Mouse (Mus musculus): ENCODE results near the gene Txndc17. TPM values are rescaled to one million over a fixed set of nuclear protein-coding genes. Genes with fewer than 3 reads are reported as not detected.

The Txndc17 gene
- polyA plus RNA-seq, 1 experiment from 2014 or later, result 642 TPM

DNA sequence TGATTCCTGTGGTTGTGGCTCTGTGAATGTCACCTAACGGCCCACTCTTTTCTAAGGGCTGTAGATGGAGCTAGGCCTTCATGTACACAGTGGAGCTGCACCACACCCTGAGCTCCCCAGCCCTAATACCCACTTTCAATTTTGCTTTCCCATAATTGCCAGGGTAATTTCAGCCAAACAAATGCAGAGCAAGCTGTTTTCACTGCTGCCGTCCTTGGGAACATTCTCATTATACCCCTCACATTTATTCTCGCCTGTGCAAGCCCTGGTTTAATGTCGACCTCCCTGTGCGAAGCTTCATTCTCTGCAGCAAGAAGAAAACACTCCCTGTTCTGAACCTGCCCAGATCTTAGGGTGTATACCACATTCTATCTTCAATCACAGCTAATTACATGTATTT, 31.4 kb upstream of the Txndc17 start:
- no peak for ATAC-seq
- Histone ChIP-seq H3K27ac (ENCODE audit: low read depth, low read length) (no peak overlapping the region), H3K4me3 (ENCODE audit: low read depth, low read length) (no peak overlapping the region), H3K27me3 (replicated peaks; ENCODE audit: control insufficient read depth, insufficient read depth, low read length) (no peaks in the 10 kb centered on the region), H3K36me3 (ENCODE audit: control insufficient read depth, insufficient read depth) (peaks cover 48% of the 10 kb centered on the region), H3K9me3 (ENCODE audit: control insufficient read depth) (no peaks in the 10 kb centered on the region), H3K4me1 (replicated peaks; ENCODE audit: control insufficient read depth, insufficient read depth, low read length) (no peaks in the 10 kb centered on the region), H3K4me2 (replicated peaks; ENCODE audit: low read depth) (no peak overlapping the region), H3K9ac (ENCODE audit: low read depth, low read length) (no peak overlapping the region)
- WGBS, result 92% methylated on average over 5 of the region's 5 CpGs
- TF ChIP-seq CTCF (IDR thresholded peaks at IDR 0.05; ENCODE audit: low read depth), result no peak

GRCm38 (mm10) chr11:72176553-72176952, 30.8 kb upstream of the Txndc17 start:
- Histone ChIP-seq H3K27ac (ENCODE audit: low read depth, low read length) (no peak overlapping the region), H3K4me2 (replicated peaks; ENCODE audit: low read depth) (no peak overlapping the region), H3K9ac (ENCODE audit: low read depth, low read length) (no peak overlapping the region), H3K4me3 (ENCODE audit: low read depth, low read length) (no peak overlapping the region), H3K36me3 (ENCODE audit: control insufficient read depth, insufficient read depth) (peaks cover 53% of the 10 kb centered on the region), H3K4me1 (replicated peaks; ENCODE audit: control insufficient read depth, insufficient read depth, low read length) (no peaks in the 10 kb centered on the region), H3K27me3 (replicated peaks; ENCODE audit: control insufficient read depth, insufficient read depth, low read length) (no peaks in the 10 kb centered on the region), H3K9me3 (ENCODE audit: control insufficient read depth) (no peaks in the 10 kb centered on the region)
- 79% methylated on average over 3 of the region's 3 CpGs for WGBS
- no peak for TF ChIP-seq CTCF (IDR thresholded peaks at IDR 0.05; ENCODE audit: low read depth)
- ATAC-seq, result no peak

- no peak overlapping the region for H3K27ac ChIP-seq (ENCODE audit: low read depth, low read length)
- no peak for TF ChIP-seq CTCF (IDR thresholded peaks at IDR 0.05; ENCODE audit: low read depth)
- no peaks in the 10 kb centered on the region for H3K9me3 ChIP-seq (ENCODE audit: control insufficient read depth)
- no peak overlapping the region for H3K4me2 ChIP-seq (replicated peaks; ENCODE audit: low read depth)
- no peak overlapping the region for H3K4me3 ChIP-seq (ENCODE audit: low read depth, low read length)
- H3K4me1 ChIP-seq (replicated peaks; ENCODE audit: control insufficient read depth, insufficient read depth, low read length), result no peaks in the 10 kb centered on the region
- 92% methylated on average over 5 of the region's 5 CpGs for WGBS
- H3K9ac ChIP-seq (ENCODE audit: low read depth, low read length), result no peak overlapping the region
- ATAC-seq, result no peak
- peaks cover 40% of the 10 kb centered on the region for H3K36me3 ChIP-seq (ENCODE audit: control insufficient read depth, insufficient read depth)
- H3K27me3 ChIP-seq (replicated peaks; ENCODE audit: control insufficient read depth, insufficient read depth, low read length), result no peaks in the 10 kb centered on the region
Measured at GRCm38 (mm10) chr11:72180556-72180955, 26.8 kb upstream of the Txndc17 start.

DNA sequence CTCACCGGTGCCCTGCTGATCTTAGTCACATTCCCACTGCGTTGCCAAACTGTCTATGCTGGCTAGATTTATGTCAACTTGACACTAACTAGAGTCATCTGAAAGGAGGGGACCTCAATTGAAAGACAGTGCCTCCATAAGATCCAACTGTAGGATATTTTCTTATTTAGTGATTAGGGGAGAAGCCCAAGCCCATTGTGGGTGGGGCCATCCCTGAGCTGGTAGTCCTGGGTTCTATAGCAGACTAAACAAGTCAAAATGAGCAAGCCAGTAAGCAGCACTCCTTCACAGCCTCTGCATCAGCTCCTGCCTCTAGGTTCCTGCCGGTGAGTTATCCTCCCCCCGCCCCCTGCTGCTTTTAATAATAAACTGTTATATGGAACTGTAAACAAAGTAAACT, 26.2 kb upstream of the Txndc17 start:
- H3K27me3 ChIP-seq (replicated peaks; ENCODE audit: control insufficient read depth, insufficient read depth, low read length), result no peaks in the 10 kb centered on the region
- H3K4me1 ChIP-seq (replicated peaks; ENCODE audit: control insufficient read depth, insufficient read depth, low read length), result no peaks in the 10 kb centered on the region
- H3K27ac ChIP-seq (ENCODE audit: low read depth, low read length), result no peak overlapping the region
- H3K9me3 ChIP-seq (ENCODE audit: control insufficient read depth), result no peaks in the 10 kb centered on the region
- 88% methylated on average over 4 of the region's 4 CpGs for WGBS
- no peak overlapping the region for H3K4me2 ChIP-seq (replicated peaks; ENCODE audit: low read depth)
- ATAC-seq, result no peak
- H3K4me3 ChIP-seq (ENCODE audit: low read depth, low read length), result no peak overlapping the region
- H3K36me3 ChIP-seq (ENCODE audit: control insufficient read depth, insufficient read depth), result peaks cover 35% of the 10 kb centered on the region
- H3K9ac ChIP-seq (ENCODE audit: low read depth, low read length), result no peak overlapping the region
- TF ChIP-seq CTCF (IDR thresholded peaks at IDR 0.05; ENCODE audit: low read depth), result no peak

GRCm38 (mm10) chr11:72184252-72184651, 23.1 kb upstream of the Txndc17 start:
- no peak for ATAC-seq

GRCm38 (mm10) chr11:72190857-72191256, 16.5 kb upstream of the Txndc17 start:
- no peak overlapping the region for H3K27ac ChIP-seq (ENCODE audit: low read depth, low read length)
- WGBS, result 84% methylated on average over 1 of the region's 1 CpGs
- H3K36me3 ChIP-seq (ENCODE audit: control insufficient read depth, insufficient read depth), result peaks cover 45% of the 10 kb centered on the region
- no peaks in the 10 kb centered on the region for H3K4me1 ChIP-seq (replicated peaks; ENCODE audit: control insufficient read depth, insufficient read depth, low read length)
- no peak overlapping the region for H3K9ac ChIP-seq (ENCODE audit: low read depth, low read length)
- no peaks in the 10 kb centered on the region for H3K27me3 ChIP-seq (replicated peaks; ENCODE audit: control insufficient read depth, insufficient read depth, low read length)
- no peak overlapping the region for H3K4me3 ChIP-seq (ENCODE audit: low read depth, low read length)
- ATAC-seq, result no peak
- H3K4me2 ChIP-seq (replicated peaks; ENCODE audit: low read depth), result no peak overlapping the region
- TF ChIP-seq CTCF (IDR thresholded peaks at IDR 0.05; ENCODE audit: low read depth), result no peak
- no peaks in the 10 kb centered on the region for H3K9me3 ChIP-seq (ENCODE audit: control insufficient read depth)

More at GRCm38 (mm10) chr11:72184252-72184651, 23.1 kb upstream of the Txndc17 start:
- no peak for TF ChIP-seq CTCF (IDR thresholded peaks at IDR 0.05; ENCODE audit: low read depth)
- Histone ChIP-seq H3K4me1 (replicated peaks; ENCODE audit: control insufficient read depth, insufficient read depth, low read length) (no peaks in the 10 kb centered on the region), H3K27me3 (replicated peaks; ENCODE audit: control insufficient read depth, insufficient read depth, low read length) (no peaks in the 10 kb centered on the region), H3K4me3 (ENCODE audit: low read depth, low read length) (no peak overlapping the region), H3K27ac (ENCODE audit: low read depth, low read length) (no peak overlapping the region), H3K9me3 (ENCODE audit: control insufficient read depth) (no peaks in the 10 kb centered on the region), H3K36me3 (ENCODE audit: control insufficient read depth, insufficient read depth) (peaks cover 33% of the 10 kb centered on the region), H3K4me2 (replicated peaks; ENCODE audit: low read depth) (no peak overlapping the region), H3K9ac (ENCODE audit: low read depth, low read length) (no peak overlapping the region)
- WGBS, result 62% methylated on average over 4 of the region's 4 CpGs

- Histone ChIP-seq H3K4me2 (replicated peaks; ENCODE audit: low read depth) (no peak overlapping the region), H3K36me3 (ENCODE audit: control insufficient read depth, insufficient read depth) (peaks cover 45% of the 10 kb centered on the region), H3K9ac (ENCODE audit: low read depth, low read length) (no peak overlapping the region), H3K27me3 (replicated peaks; ENCODE audit: control insufficient read depth, insufficient read depth, low read length) (no peaks in the 10 kb centered on the region), H3K9me3 (ENCODE audit: control insufficient read depth) (no peaks in the 10 kb centered on the region), H3K4me1 (replicated peaks; ENCODE audit: control insufficient read depth, insufficient read depth, low read length) (no peaks in the 10 kb centered on the region), H3K27ac (ENCODE audit: low read depth, low read length) (no peak overlapping the region), H3K4me3 (ENCODE audit: low read depth, low read length) (no peak overlapping the region)
- no peak for ATAC-seq
- WGBS, result 66% methylated on average over 2 of the region's 2 CpGs
- TF ChIP-seq CTCF (IDR thresholded peaks at IDR 0.05; ENCODE audit: low read depth), result no peak
Measured at GRCm38 (mm10) chr11:72194259-72194658, 13.1 kb upstream of the Txndc17 start.
